Mouse (Mus musculus): Measurements from ENCODE around the gene Smco4.

DNA sequence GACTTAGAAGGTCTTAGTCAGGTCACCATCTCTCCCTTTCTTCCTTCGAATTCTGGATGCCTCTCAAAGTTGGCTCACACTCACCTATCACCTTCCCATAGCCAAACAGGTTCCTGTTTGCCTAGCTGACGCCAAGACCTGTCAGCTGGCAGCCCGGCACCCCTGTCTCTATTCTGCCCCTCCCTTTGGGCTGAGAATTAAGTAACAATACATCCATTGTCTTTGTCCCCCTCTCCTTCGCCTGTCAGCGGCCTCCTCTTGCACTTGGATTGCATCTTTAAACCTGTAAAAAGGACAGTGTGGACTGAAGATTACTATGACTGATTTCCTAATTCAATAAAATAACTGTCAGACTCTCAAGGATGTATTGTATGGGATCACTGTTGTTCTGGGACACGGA is 34.6 kb downstream of the Smco4 start:
- TF ChIP-seq CTCF (IDR thresholded peaks at IDR 0.05; ENCODE audit: low read depth) (no peak), EP300 (IDR thresholded peaks at IDR 0.05; ENCODE audit: low read depth) (no peak)

Data from liver, embryonic 14.5 days (tissue).